ENCODE assay signal across 14 mouse cellular contexts in genomic region chr14:45643461-45643860, GRCm38 (mm10). TPM values are rescaled to one million over a fixed set of nuclear protein-coding genes. Genes with fewer than 3 reads are reported as not detected.
DNase-seq lines count a peak whose midpoint lies in the region; ATAC-seq and TF ChIP-seq lines count a peak whose summit lies in the region.
"Had no signal": no experiment of that assay in that cellular context is flagged by ENCODE, and none has a peak within 500 bp of the region (broad histone marks: within the 10 kb centered on the region; RNA-seq: fewer than 3 reads in every experiment).

No protein-coding gene starts in this region.

- H3K9me3 ChIP-seq in forebrain, embryonic 12.5 days, result no peaks in the 10 kb centered on the region
- H3K9me3 ChIP-seq in forebrain, postnatal 0 days (ENCODE audit: low read length), result no peaks in the 10 kb centered on the region
- H3K9me3 ChIP-seq in midbrain, embryonic 16.5 days (replicated peaks; ENCODE audit: control insufficient read depth, low read length, poor library complexity, severe bottlenecking), result no peaks in the 10 kb centered on the region
- H3K9me3 ChIP-seq: embryonic facial prominence, embryonic 13.5 days had no signal

- peak; percentile 79; the same call in 1 of the 2 replicates for ATAC-seq in forebrain, embryonic 12.5 days (ENCODE audit: low FRiP score)
- peak; percentile 83 for ATAC-seq in forebrain, postnatal 0 days
- peak; percentile 73 for ATAC-seq in midbrain, embryonic 16.5 days
- ATAC-seq: inflammation-experienced regulatory T-cells, adult 6 months; Patski had no signal

- H3K4me1 ChIP-seq in forebrain, embryonic 12.5 days, result peaks cover 33% of the 10 kb centered on the region
- H3K4me1 ChIP-seq in forebrain, postnatal 0 days (ENCODE audit: insufficient read depth), result peaks cover 28% of the 10 kb centered on the region
- H3K4me1 ChIP-seq in midbrain, embryonic 16.5 days (ENCODE audit: control insufficient read depth, insufficient read depth, low read length), result peaks cover 24% of the 10 kb centered on the region

- no peak for DNase-seq in layer of hippocampus, adult 2 months (ENCODE audit: low spot score in 2 of 2)
- DNase-seq in layer of hippocampus, postnatal 36 days, result no peak
- peak; percentile 71 for DNase-seq in forebrain, postnatal 0 days
- no peak for DNase-seq in spleen, postnatal 14 days (ENCODE audit: low spot score in 2 of 2)
- DNase-seq in cerebellum, adult 11 months, result no peak
- DNase-seq: cerebellum, postnatal 36 days; kidney, postnatal 14 days; spleen, adult 18-20 months had no signal

- H3K9ac ChIP-seq in forebrain, embryonic 12.5 days, result no peak overlapping the region
- no peak overlapping the region for H3K9ac ChIP-seq in forebrain, postnatal 0 days
- no peak overlapping the region for H3K9ac ChIP-seq in midbrain, embryonic 16.5 days (ENCODE audit: low read depth, low read length)
- H3K9ac ChIP-seq: embryonic facial prominence, embryonic 13.5 days had no signal

- H3K4me3 ChIP-seq in layer of hippocampus, adult 2 months, result peak overlapping the region; percentile 34
- no peak overlapping the region for H3K4me3 ChIP-seq in forebrain, embryonic 12.5 days (replicated peaks)
- H3K4me3 ChIP-seq in forebrain, postnatal 0 days (ENCODE audit: low read depth, low read length), result peak overlapping the region; percentile 9; the same call in 1 of the 2 replicates
- no peak overlapping the region for H3K4me3 ChIP-seq in midbrain, embryonic 16.5 days (ENCODE audit: low read depth, low read length)
- H3K4me3 ChIP-seq: embryonic facial prominence, embryonic 13.5 days had no signal

- WGBS in forebrain, embryonic 12.5 days, result 9% methylated on average over 3 of the region's 3 CpGs
- under 1% methylated on average over 3 of the region's 3 CpGs for WGBS in forebrain, postnatal 0 days
- WGBS in midbrain, embryonic 16.5 days, result 13% methylated on average over 3 of the region's 3 CpGs

- no peaks in the 10 kb centered on the region; the same call in 1 of the 2 replicates for H3K27me3 ChIP-seq in forebrain, embryonic 12.5 days
- H3K27me3 ChIP-seq in forebrain, postnatal 0 days (ENCODE audit: insufficient read depth, low read length), result no peaks in the 10 kb centered on the region
- H3K27me3 ChIP-seq in midbrain, embryonic 16.5 days (ENCODE audit: control insufficient read depth, insufficient read depth, low read depth, low read length), result no peaks in the 10 kb centered on the region
- H3K27me3 ChIP-seq: CH12.LX; embryonic facial prominence, embryonic 13.5 days; Patski had no signal

- H3K4me2 ChIP-seq in forebrain, embryonic 12.5 days, result peak overlapping the region; percentile 41
- H3K4me2 ChIP-seq in forebrain, postnatal 0 days (ENCODE audit: low read depth), result peak overlapping the region; percentile 34; the same call in 1 of the 2 replicates
- peak overlapping the region; percentile 33 for H3K4me2 ChIP-seq in midbrain, embryonic 16.5 days (ENCODE audit: low read length)
- H3K4me2 ChIP-seq: embryonic facial prominence, embryonic 13.5 days had no signal

- H3K36me3 ChIP-seq in forebrain, embryonic 12.5 days (replicated peaks), result no peaks in the 10 kb centered on the region
- H3K36me3 ChIP-seq in forebrain, postnatal 0 days (ENCODE audit: insufficient read depth), result no peaks in the 10 kb centered on the region
- H3K36me3 ChIP-seq in midbrain, embryonic 16.5 days (ENCODE audit: control insufficient read depth, insufficient read depth, low read length), result no peaks in the 10 kb centered on the region
- H3K36me3 ChIP-seq: embryonic facial prominence, embryonic 13.5 days had no signal

- no peak for TF ChIP-seq CTCF in layer of hippocampus, adult 2 months (conservative IDR thresholded peaks at IDR 0.05)
- TF ChIP-seq CTCF in forebrain, postnatal 0 days (IDR thresholded peaks at IDR 0.05; ENCODE audit: low read depth), result no peak

- H3K27ac ChIP-seq in layer of hippocampus, adult 2 months, result peak overlapping the region; percentile 70; the same call in 1 of the 2 replicates
- H3K27ac ChIP-seq in forebrain, embryonic 12.5 days, result peak overlapping the region; percentile 43; the same call in 1 of the 2 replicates
- peak overlapping the region; percentile 70 for H3K27ac ChIP-seq in forebrain, postnatal 0 days (ENCODE audit: low read depth, low read length)
- peak overlapping the region; percentile 62 for H3K27ac ChIP-seq in midbrain, embryonic 16.5 days (ENCODE audit: low read length)
- H3K27ac ChIP-seq: embryonic facial prominence, embryonic 13.5 days had no signal

RNA-seq across cellular contexts. Expression of gene Ddhd1, which starts 14.5 kb away (rescaled TPM):
- 10 to 100 TPM; 74.9 to 90.7 TPM for total RNA-seq in layer of hippocampus, adult 2 months (2021)
- total RNA-seq in layer of hippocampus, postnatal 36 days (2021), result 10 to 100 TPM; 78.1 to 87.0 TPM
- 16.7 and 16.8 TPM in 2 replicates for polyA plus RNA-seq in forebrain, embryonic 12.5 days (2016; fragmentation: Nextera tagmentation; extraction: Ambion mirVana)
- total RNA-seq in forebrain, postnatal 0 days (2014; rRNA removed), result 46.7 and 50.1 TPM in 2 replicates
- polyA plus RNA-seq in forebrain, postnatal 0 days (2015; fragmentation: Nextera tagmentation; extraction: Ambion mirVana), result 7.2 and 12.0 TPM in 2 replicates
- 16.2 and 18.5 TPM in 2 replicates for polyA plus RNA-seq in midbrain, embryonic 16.5 days (2015; fragmentation: Nextera tagmentation; extraction: Ambion mirVana)

Comparison
In these comparisons a context has a peak if more than half of its experiments do, and no peak if none do; other contexts are left out.
1. H3K4me3 ChIP-seq: peak in layer of hippocampus, adult 2 months (single experiment) and forebrain, postnatal 0 days (single experiment); none in forebrain, embryonic 12.5 days (single experiment) and midbrain, embryonic 16.5 days (single experiment).
2. Peak in every context shown above with its lines, with median percentiles within 50 percentile points of each other: H3K27ac ChIP-seq, ATAC-seq and H3K4me2 ChIP-seq.